Mouse (Mus musculus) thymus, postnatal 10 days (tissue): ENCODE measurements around the gene Cacnb3.
"Not testable (repeated sequence)": the region's sequence is repeated elsewhere in the genome, so short reads cannot be mapped to it uniquely, and the experiment has no call there.

Experiments
- DNase-seq, 2 experiments: peaks; one replicate each; pipeline ENCODE4 v3.0.0; 2021; ENCODE audit warnings: low spot score in 2 of 2

Cacnb3 gene

GRCm38 (mm10) chr15:98630540-98630939 is at the start of gene Cacnb3:
Cacnb3 (plus strand) TSS chr15:98630840.
- no peak for DNase-seq

- no peak for DNase-seq
These were observed 48.2 kb upstream of the Cacnb3 start for GRCm38 (mm10) chr15:98582410-98582809.

GRCm38 (mm10) chr15:98582996-98583395 is 47.6 kb upstream of the Cacnb3 start:
- DNase-seq = no peak

DNA sequence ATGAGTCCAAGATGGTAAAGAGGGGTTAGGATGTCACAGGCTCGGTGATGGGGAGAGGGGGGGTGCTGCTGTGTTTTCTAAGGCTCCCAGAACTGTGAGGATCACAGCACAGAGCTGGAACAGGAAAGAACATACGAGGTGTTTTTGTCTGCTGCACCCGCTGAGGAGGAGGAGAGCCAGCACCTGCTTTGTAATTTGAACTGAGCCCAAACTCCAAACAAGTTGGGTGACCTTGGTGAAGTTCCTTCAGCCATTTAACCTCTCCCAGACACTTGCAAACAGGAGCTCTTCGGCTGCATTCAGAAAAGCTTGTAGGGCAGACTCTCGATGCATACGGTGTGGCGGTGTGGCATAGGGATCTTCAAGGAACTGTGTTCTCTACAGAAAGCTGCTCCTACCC is 45.2 kb upstream of the Cacnb3 start:
- DNase-seq = no peak

DNA sequence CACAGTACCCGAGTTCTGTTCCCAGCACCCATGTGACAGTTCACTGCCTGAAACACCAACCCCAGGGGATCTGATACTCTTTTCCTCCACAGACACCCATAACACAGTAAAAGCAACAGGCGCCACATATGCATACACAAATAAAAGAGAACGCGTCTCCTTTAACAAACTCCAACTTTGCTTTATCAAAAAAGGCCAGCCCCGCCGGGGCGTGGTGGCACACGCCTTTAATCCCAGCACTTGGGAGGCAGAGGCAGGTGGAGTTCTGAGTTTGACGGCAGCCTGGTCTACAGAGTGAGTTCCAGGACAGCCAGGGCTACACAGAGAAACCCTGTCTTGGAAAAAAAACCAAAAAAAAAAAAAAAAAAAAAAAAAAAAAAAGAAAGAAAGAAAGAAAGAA is 44.5 kb upstream of the Cacnb3 start:
- not testable (repeated sequence) for DNase-seq

- DNase-seq = peak in 1 of 2 experiments; percentile 37
These were observed 42.9 kb upstream of the Cacnb3 start for GRCm38 (mm10) chr15:98587751-98588150.

DNA sequence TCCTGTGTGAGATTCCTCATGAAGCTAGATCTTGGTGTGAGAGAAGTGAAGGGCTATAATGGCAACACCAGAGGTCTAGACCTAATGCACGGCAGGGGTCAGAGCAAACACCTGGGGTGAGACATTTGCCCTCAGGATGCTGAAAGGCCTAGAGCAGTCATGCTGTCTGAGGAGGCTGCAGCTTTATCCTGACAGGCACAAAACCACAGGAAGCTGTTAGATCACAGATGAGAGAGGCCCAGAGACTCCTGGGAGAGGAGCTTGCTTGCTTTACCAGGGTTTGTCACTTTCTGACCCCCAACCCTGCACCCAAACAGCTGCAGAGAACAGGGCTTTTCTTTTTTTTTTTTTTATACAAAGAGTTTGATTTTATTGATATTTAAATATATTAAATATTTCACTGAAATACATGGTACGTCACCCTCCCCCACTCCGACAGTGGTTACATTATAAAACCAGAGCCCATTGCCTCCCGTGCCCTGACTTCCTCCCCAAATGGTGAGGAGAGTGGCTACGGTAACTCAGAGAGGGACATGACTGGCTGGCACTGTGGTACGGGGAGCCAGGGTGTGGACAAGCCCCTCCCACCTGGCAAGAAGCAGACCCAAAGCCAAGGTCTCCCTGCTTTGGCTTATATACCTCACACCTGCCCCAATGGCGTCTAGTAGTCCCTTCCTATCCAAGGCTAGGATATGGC is 40.9 kb upstream of the Cacnb3 start:
- DNase-seq = peak; percentile 58

GRCm38 (mm10) chr15:98591396-98591795 is 39.2 kb upstream of the Cacnb3 start:
- no peak for DNase-seq

DNA sequence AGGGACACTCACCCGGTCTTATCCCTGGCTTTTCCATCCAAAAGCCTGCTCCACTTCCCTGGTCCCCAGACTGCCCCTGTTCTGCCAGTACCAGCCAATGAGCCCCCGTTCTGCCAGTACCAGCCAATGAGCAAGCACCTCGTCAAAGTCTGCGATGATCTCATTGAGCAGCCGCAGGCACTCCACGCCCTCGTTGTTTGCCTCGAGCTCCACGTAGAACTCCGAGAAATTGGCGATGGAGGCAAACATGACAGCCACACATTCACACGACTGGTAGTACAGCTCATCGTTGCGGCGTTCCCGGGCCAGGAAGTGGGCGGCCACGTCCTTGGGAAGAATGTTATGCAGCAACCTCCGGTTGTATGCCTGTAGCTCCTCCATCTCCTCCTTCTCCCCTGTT is 36.4 kb upstream of the Cacnb3 start:
- DNase-seq = no peak

DNA sequence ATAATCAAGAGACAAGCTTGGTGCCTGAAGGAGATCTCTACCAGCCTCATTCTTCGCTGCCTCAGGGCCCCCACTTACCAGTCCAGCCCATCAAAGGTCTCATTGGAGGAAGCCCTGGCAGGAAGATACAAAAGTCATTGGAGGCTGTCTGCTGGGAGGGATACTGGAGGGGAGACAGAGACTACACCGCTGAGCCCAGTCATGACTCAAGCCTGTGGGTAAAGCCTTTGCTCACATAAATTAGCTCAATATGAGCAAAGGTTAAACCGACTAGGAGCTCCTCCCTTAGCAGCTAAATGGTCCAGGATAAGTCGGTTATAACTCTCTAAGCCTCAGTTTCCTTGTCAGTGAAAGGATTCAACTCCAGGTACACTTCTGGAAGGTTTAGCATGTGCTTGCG is 35.6 kb upstream of the Cacnb3 start:
- no peak for DNase-seq

- DNase-seq = no peak
These were observed 34.0 kb upstream of the Cacnb3 start for GRCm38 (mm10) chr15:98596609-98597008.

- DNase-seq = no peak
These were observed 30.5 kb upstream of the Cacnb3 start for GRCm38 (mm10) chr15:98600036-98600709.

DNA sequence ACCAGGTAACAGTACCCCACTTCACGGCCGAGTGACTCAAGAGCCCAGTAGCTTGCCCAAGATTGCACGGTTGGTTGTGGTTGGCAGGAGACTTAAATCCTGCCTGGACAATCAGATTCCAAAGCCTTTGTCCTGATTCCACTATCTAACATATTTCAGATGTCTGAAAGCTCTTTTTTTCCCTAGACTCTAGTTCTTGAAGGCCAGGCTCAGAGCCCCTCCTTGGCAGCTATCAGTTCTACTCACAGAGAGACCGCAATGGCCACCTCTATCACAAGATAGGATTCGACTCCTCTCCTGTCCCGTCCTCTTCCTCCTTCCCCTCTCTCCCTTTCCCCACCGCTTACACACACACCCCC is 28.8 kb upstream of the Cacnb3 start:
- DNase-seq = no peak

- no peak for DNase-seq
These were observed 28.3 kb upstream of the Cacnb3 start for GRCm38 (mm10) chr15:98602191-98602881.

DNA sequence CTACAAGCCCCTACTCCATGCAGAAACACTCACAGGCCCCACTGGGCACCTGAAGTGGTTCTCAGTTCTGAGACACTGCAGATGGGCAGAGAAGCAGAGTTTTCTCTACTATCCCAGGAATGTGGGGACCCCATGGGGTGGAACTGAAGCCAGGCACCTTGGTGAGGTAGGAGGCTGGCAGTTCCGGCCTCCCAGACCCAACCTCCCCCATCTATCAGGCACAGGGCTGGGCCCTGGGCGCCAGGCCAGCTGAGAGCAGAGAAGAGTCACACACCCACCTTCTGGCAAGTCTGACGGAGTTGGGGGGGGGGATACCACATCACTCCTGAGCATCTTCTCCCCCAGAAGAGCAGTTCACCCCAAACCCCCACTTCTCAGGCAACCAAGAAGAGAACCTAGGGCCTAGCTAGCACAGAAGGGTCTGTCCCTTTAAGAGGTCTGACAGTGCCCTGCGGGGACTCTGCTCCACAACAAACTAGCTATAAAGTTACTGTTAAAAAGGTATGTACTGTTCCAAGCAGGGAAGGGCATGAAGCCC is 27.6 kb upstream of the Cacnb3 start:
- DNase-seq = no peak

DNA sequence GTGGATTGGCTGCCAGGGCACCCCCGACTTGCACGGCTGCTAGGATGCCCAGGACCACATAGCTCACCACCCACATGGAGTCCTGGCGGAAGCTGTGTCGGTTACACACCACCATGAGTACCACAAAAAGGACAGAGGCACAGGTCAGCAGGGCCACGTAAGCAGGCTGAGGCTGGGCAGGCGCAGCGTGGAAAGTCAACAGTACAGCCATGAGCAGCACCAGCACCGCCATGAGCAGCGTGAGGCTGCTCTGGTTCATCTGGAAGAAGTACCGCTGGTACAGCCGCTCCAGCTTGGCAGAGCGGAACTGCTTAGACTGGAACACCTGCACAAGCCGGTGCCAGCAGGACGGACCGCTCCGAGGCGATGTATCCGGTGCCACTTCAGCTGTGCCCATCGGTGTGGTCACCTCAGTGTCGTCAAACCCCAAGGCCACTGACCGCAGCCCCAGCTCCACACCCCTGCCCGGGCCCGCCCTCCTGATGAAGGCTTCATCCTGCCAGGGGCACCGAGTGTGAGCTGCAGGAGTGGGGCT is 26.5 kb upstream of the Cacnb3 start:
- DNase-seq = no peak

DNA sequence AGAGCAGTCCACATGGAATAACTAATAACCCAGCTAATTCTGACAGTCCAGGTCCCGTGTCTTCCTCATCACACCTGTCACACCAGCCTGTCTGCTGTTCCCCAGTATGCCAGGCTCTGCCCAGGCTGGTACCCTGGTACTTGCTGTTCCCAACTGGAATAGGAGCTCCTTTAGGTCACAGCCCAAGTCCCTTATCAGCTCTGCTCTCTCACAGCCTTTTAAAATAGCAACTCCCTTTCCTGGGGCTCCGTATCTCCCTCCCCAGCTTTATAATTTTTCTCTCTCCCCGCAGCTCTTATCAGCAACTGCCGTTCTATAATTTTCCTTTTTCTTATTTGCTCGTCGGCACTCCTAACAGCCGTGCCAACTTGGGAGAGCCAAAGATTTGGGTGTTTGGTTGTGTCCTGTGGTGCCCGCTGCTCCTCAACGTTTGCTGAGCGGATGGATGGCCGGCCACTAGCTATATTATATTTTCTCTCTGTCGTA is 24.5 kb upstream of the Cacnb3 start:
- no peak for DNase-seq

DNA sequence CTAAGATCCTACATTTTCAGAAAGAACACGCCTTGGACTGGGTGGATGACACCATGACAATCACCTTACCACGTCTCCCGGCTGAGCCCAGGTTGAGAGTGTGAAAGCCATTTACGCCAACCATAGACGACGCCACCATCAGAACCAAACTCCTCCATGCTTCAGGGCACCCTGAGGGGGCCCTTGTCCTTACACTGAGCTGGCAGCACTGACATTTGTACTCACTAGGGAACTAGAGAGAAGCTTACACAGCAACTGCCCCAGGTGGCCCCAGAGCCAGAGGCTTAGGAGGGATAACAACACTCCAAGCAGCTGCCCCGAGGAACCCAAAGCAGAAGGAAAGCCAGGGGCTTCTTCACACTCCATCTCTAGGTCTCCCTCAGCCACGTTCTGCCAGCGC is 23.9 kb upstream of the Cacnb3 start:
- no peak for DNase-seq

GRCm38 (mm10) chr15:98607557-98607956 is 23.1 kb upstream of the Cacnb3 start:
- no peak for DNase-seq

DNA sequence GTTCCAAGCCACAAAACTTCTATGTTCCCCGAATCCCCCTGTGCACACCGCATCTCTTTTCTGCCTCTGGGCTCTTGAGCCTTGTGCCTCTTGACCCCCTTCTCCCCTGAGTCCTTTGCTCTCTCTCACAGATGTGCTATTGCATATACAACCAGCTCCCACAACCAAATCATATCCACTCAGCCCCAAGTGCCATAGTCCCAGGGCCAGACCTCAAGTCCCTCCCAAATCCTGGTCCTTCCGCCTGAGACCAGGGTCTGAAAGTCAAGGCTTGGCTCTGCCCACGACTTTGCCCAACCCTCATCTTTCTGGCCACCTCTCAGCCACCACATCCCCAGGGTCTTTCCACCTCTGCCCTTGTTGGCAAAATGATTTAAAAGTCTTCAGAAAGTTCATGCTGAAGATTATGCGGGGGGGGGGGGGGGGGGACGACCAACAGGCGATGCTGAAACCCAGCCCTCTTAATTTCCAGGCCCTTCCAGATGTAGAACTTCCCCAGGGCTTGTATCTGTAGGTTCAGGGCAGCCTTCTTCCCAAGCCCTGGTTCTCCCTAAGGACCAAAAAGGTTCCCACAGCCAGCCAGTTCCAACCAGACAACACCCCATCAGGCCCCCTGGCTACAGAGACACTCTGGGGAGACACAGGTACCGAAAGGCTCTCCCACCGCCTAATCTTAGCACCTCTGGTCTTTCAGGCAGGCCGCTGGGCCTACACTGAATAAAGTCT is 22.4 kb upstream of the Cacnb3 start:
- no peak for DNase-seq

- DNase-seq = peak in 1 of 2 experiments; percentile 52
These were observed 21.8 kb upstream of the Cacnb3 start for GRCm38 (mm10) chr15:98608784-98609250.
